12 mouse cellular contexts compared by ENCODE assay signal in the genomic region with DNA sequence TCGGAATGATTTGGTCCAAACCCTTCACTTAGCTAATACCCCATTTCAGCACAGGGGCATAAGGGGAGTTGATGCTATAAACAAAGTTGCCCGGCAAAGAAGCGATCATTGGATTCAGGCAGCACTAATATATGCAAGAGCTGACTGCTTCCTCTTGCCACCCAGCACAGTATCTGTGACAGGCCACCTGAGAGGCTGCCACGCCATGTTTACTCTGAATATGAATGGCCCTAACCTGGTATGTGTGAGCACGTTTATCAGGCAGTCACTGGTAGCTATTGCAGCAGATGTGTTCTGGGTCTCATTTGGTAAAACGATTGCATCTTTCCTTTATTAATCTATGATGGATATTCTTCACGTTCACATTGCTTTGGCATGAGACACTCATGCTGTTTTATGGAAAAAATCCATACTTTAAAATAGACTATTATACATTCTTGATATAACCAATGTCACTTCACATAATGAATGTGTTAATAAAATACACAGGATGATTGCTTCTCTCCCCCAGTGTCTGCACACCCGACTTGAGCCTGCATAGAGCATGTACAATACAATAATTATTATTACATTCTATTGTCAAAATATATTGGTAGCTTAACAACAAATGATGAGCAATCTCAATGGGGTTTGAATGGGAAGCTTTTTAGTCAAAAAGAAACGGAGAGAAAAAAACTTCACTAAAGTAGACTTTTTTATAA.
"Had no signal": no experiment of that assay in that cellular context is flagged by ENCODE, and none has a peak within 500 bp of the region (broad histone marks: within the 10 kb centered on the region; RNA-seq: fewer than 3 reads in every experiment).

No protein-coding gene starts in this region.

- H3K4me2 ChIP-seq: intestine, embryonic 15.5 days; limb, embryonic 13.5 days; stomach, embryonic 15.5 days had no signal

- H3K4me3 ChIP-seq: intestine, embryonic 15.5 days; limb, embryonic 13.5 days; midbrain, embryonic 10.5 days; stomach, embryonic 15.5 days had no signal

- ATAC-seq: intestine, embryonic 15.5 days had no signal

- H3K9me3 ChIP-seq: intestine, embryonic 15.5 days; midbrain, embryonic 10.5 days; stomach, embryonic 15.5 days had no signal

- H3K36me3 ChIP-seq: intestine, embryonic 15.5 days; limb, embryonic 13.5 days; midbrain, embryonic 10.5 days; stomach, embryonic 15.5 days had no signal

- H3K27me3 ChIP-seq: intestine, embryonic 15.5 days; limb, embryonic 13.5 days; stomach, embryonic 15.5 days had no signal

- H3K9ac ChIP-seq: intestine, embryonic 15.5 days; limb, embryonic 13.5 days; liver, embryonic 14.5 days; stomach, embryonic 15.5 days had no signal

- H3K27ac ChIP-seq: intestine, embryonic 15.5 days; limb, embryonic 13.5 days; liver, embryonic 14.5 days; midbrain, embryonic 10.5 days; stomach, embryonic 15.5 days had no signal

- H3K4me1 ChIP-seq: intestine, embryonic 15.5 days; stomach, embryonic 15.5 days had no signal

- DNase-seq: kidney, adult 18-20 months; kidney, postnatal 14 days; left cerebral cortex, postnatal 4 days; lung, adult 18-20 months; retina, postnatal 1 day; thymus, adult 2 months; thymus, postnatal 36 days had no signal
